Mouse (Mus musculus): ENCODE data around the gene Lamtor5.
"Not testable (repeated sequence)": the region's sequence is repeated elsewhere in the genome, so short reads cannot be mapped to it uniquely, and the experiment has no call there.

Gene Lamtor5

DNA sequence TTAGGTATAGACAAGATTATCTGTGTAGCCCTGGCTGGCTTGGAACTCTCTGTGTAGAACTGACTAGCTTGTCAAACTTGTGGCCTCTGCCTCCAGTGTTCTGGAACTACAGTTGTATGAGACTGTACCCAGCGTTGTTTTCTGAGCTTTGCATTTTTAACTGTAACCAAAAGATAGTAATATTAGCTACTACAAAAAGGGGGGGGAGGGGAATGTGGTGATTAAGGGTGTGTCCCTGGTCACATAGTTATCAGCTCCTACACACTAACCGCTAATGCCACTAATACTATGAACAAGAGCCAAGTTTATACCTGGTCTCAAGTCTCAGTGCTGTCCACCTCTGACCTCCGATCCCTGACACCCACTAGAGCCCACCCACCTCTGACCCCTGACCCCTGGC is 6.2 kb upstream of the Lamtor5 start:
- no peak for DNase-seq (ENCODE audit: low spot score in 2 of 2)

DNA sequence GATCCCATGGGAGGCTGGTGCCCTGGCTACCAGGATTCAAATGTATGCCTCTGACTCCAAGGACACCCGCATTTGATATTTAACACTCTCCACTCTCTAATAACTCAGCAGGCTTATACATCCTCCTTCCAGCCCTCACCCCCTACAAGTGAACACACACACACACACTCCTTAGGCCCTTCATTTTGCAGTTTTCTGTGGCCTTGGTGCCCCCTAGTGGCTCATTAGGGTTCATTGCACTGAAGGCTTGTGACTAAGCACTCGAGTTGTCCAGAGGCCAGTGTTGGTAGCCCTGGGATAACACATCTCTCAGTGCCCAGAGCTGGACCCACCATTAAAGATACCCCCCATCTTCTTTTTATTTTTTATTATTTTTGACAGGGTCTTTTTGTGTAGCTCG is 4.8 kb upstream of the Lamtor5 start:
- peak in 1 of 2 experiments; percentile 33 for DNase-seq (ENCODE audit: low spot score in 2 of 2)

DNA sequence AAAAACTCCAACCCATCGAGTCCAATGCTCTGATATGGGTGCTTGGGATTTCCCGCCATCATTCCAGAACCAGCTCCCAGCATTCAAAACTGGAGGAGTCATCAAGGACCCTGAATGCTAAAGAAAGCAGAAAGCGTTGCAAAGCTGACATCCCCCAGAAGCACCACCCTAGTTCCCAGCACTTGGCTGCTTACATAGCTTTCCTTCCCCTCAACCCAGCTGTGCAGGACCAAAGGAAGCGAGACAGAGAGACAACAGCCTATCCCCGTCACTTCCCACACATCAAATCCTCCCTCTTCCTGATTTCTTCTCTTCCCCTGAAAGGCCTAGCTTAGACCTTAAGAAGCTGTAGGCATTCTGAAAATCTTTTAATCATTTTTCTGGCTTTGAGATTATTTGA is 3.3 kb upstream of the Lamtor5 start:
- DNase-seq (ENCODE audit: low spot score in 2 of 2), result no peak

DNA sequence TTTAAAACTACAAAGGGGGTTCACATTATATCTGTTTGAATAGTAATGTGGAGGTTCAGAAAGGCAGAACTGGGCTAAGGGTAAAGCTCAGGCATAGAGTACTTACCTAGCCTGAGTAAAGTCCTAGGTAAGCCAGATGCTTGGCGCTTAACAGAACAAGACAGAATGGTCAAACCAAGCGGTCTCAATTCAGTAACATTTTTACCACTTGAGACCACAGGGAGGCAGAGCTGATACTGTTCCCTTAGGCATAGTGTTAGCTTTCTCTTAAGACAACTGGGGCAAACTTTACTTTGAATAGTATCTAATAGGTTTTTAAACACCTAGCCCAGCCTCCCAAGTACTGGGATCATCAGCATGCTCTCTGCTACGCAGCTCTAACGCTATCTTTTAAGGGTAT is 2.7 kb upstream of the Lamtor5 start:
- no peak for DNase-seq (ENCODE audit: low spot score in 2 of 2)

DNA sequence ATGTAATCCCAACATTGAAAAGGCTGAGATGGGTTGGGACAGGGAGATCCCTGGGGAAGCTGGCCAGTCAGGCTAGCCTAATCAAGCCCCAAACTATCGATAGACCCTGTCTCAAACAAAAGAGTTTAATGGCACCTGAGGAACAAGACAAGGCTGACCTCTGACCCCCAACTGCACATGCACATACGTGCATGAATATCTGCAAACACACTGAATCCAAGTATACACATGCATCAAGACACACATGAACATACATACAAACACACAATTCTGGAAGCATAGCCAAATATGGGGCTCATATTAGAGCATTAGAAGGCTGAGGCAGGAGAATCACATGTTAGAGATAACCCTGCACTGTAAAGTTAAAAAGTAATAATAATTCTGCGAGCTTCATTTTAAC is 2.0 kb upstream of the Lamtor5 start:
- no peak for DNase-seq (ENCODE audit: low spot score in 2 of 2)

DNA sequence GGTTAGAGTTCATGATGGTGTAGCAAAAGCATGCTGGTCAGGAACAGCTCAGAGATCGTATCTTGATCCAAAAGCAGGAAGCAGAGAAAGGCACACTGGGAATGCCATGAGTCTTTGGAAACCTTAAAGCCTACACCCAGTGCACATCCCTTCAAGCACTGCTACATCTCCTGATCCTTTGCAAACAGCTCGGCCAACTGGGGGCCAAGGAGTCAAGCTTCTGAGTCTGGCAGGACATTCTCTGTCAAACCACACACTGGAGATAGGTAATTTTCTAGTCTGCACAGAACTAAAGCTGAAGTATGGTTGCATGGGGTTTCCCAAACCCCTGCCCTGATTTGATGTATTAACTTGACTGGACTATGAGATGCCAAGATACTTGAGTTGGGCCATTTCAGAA is 7.5 kb downstream of the Lamtor5 start:
- no peak for DNase-seq (ENCODE audit: low spot score in 2 of 2)

DNA sequence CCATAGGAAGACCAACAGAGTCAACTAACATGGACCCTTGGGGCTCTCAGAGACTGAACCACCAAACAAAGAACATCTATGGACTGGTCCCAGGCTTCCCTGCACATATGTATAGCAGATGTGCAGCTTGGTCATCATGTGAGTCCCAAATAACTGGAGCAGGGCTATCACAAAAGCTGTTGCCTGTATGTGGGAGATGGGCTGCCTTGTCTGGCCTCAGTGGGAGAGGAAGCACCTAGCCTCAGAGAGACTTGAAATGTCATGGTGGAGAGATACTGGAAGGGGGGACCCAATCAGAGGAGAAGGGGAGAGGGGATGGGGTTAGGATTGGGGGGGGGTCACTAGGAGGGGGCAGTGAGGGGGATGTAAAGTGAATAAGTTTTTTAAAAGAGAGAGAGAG is 8.7 kb downstream of the Lamtor5 start:
- DNase-seq (ENCODE audit: low spot score in 2 of 2), result no peak

DNA sequence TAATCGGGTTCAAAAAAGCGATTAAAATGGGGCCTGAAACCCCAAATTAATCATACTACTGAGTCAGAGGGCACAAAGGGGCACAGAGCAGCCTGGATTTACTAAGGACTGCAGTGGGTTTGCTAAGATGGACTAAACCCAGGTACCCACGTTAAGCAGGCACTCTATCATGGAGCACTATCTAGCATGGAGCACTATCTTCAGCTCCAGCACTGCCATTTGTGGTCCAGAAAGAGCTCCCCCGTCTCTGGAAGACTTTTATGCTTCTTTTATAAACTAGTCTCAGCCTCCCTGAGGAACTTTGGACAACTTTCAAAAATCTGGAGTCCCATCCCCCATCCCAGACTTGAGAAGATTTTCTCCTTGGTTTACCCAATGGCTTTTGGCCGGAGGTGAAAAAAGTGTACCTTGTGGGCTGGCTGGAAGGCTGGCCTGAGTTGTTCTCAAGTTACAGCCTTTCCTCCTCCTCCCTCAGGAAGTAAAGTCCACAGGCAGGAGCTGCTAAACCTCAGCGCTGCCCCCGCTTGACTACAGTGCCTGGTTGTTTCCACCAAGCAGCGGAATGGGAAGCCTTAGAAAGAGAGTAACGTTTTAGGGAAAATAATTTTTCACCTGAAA is 12.2 kb downstream of the Lamtor5 start, which contains the start of gene Slc16a4:
Slc16a4 (plus strand) TSS at position 467 of the 618 bp plus-strand sequence.
- peak; percentile 32 to 60 for DNase-seq (ENCODE audit: low spot score in 2 of 2)

DNA sequence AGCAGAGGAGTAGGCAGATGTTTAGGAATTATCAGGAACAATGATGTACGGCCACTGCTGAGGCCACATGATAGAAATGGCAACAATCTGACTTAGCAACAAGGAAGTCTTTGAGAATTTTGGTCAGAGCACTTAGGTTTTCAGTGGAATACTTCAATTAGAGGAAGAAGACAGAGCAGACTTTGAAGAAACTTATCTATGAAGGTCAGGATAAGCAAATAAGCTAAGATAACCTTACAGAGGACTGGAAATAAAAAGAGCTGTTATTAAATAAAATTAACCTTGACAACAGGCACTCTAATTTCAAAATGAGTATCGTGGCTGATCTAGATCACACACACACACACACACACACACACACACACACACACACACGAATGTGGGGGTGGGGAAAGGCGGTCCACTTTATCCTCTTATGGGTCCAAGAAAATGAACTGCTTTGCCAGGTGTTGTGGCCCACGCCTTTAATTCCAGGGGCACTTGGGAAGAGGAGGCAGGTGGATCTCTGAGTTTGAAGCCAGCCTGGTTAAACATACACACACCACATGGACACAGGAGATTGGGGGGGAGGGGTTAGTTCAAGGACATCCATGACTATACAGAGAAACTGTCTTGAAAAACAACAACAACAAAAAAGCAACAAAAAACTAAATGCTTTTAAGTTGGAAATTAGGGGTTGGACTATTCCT is 17.2 kb downstream of the Lamtor5 start:
- no peak for DNase-seq (ENCODE audit: low spot score in 2 of 2)

DNA sequence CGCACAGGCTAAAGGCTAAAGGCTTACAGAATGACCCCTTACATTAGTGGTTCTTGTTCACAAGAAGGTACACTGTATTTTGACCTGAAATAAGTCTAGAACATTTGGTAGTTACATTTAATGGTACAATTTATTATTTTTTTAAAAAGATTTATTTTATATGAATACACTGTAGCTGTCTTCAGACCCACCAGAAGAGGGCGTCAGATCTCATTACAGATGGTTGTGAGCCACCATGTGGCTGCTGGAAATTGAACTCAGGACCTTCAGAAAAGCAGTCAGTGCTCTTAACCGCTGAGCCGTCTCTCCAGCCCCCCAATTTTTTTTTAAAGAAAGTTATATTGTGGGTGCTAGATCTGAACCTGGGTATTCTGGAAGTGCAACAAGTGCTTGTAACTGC is 18.3 kb downstream of the Lamtor5 start:
- not testable (repeated sequence) for DNase-seq (ENCODE audit: low spot score in 2 of 2)

DNA sequence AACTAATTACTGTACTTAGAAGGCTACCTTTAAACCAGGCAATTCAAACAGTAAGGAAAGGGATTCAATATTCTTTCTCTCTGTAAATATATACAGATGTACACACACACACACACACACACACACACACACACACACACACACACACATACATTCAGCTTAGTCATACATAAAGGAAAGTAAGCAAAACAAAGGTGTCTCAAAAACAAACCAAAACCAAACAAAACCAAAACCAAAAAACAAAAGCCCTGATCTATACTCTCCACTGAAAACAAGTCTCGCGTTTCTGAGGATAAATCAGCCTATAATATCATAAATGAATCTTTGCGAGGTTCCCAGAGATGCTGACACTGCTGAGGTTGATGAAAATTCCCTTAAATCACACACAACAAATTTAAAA is 38.7 kb downstream of the Lamtor5 start:
- DNase-seq (ENCODE audit: low spot score in 2 of 2), result no peak

DNA sequence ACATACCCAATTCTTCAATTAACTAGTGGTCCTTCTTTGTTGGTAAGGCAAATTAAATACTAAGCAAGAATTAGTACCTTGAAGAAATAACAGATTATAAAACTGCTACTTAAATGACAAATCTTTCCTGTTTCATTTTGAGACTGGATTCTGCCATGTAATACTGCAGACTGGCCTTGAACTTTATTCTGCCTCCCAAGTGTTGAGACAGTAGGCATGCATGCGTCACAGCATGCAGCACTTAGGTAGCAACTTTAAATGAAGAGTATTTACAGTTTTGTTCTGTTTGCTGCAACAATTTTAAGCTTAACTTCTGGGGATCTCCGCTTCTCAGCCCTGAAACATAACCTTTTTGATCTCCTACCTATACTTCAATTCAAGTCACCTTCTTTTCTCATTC is 42.5 kb downstream of the Lamtor5 start:
- no peak for DNase-seq (ENCODE audit: low spot score in 2 of 2)

DNA sequence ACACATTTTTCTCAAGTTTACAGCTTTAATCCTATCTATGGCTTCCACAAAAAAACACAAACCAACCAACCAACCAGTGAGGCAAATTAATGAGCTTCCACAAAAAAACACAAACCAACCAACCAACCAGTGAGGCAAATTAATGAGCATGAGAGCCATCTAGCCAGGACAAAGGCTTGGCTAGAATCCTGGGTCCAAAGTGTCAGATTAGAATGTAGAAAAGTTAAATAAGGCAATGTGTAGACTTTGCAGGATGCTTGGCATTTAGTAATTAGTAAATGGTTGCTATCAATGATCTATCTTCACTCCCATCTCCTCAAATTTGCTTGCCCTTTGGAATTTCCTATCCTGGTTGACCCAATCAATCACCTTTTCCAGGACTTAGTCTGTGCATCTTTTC is 43.1 kb downstream of the Lamtor5 start:
- DNase-seq (ENCODE audit: low spot score in 2 of 2), result no peak

DNA sequence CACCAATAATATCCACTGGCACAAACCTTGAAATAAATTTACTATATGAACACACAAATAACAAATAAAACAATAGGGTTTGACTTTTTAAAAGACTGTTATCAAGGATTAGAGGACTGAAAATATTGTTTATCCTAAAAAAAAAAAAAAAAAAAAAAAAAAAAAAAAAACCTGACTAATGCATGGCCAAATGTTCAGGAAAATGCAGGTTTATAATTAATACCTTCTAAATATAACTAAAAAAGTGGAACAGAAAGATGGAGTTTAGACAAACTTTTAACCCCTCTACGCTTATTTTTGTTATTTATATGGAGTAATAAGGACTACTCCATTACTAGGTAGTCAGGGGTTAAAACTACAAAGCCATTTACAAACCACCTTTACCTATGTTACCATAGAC is 47.8 kb downstream of the Lamtor5 start:
- DNase-seq (ENCODE audit: low spot score in 2 of 2), result no peak

DNA sequence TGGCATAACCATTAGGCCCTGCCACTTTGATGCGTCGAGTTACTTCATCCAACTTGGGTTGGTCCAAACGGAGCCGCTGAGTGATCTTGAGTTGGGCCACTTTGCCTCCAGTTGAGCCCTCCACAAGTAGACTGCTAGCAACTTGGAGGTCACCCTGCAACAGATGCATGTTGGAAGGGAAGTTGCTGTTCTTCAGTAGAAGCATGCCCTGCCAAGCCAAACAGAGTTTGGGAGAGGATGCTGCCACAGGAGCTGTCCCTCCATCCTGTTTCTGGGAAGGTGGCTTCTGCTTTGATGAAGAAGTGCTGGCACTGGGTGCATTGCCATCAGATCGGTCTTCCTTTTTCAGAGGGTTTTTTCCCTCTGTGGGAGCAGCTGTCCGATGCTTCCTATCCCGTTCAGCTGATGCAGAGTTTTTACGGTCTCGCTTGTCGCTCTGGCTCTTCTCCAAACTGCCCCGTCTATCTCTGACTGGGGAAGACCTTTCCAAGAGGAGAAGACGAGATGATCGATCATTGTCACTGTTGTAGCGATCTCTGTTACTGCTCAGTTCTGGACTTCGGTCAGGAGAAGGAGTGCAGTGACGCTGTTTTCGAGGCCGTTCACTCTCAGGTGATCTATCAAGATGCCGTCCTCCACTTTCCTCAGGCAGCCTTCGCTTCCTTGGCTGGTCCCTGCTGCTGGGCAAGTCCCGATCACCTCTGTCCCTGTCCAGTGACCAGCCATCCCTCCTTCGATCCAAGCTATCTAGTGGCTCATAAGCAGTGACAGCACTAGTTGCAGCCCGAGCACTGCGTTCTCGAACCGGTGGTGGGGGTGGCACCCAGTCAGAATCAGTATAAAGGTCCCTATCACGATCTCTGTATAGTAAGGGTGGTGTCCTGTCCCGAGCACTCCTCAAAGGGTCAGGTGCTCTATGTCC is 52.1 kb downstream of the Lamtor5 start:
- DNase-seq (ENCODE audit: low spot score in 2 of 2), result no peak

DNA sequence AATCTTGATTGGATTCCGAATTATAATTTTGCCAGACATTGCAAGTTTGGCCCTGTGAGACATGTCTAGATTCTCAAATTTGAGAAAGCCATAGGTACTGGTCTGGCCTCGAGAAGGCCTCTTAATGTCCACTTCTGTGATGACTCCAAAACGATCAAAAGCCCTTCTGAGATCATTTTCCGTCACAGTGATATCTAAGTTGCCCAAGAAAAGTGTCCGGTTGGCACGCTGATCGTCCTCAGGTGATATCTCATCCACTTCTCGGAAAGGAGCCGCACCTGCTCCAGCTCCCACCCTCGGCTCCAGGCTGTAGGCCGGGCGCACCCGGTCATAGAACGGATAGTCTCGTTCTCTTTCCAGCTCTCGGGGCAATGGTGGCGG is 53.1 kb downstream of the Lamtor5 start:
- DNase-seq (ENCODE audit: low spot score in 2 of 2), result no peak

DNA sequence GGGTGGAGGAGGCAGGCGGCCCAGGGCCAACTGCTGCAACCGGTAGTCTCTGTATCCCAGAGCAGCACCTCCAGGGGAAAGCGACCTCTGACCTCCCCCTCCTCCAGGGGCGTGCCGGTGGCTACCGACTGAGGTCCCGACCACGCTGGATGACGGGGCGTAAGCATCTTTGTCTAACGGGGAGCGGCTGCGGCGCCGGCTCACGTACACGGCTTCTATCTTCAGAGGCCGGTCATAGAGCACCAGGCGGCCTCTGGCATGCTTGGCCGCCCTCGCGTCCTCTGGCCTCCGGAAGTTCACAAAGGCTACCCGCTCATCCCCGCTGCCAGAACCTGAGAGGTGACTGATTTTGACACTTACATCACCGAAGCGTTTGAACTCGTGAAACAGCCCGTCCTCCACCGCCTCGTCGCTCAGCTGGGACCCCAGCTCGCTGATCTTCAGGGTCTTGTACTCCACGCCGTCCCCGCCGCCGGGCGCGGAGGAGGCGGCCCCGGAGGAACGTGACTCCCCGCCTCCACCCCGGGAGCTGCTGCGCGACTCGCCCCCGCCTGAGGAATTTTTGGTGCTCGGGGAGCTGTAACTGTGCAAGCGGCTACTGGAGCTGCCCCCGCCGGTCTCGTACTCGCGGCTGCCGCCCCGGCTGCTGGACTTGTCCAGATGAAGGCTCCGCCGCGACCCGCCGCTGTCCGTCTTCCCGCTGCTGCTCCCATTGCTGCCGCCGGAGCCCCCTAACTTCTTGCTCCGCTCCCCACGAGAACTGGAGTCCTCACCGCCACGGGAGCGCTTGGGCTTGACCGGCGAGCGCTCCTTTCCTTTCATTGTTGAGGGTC is 53.7 kb downstream of the Lamtor5 start:
- DNase-seq (ENCODE audit: low spot score in 2 of 2), result peak; percentile 52 to 60

DNA sequence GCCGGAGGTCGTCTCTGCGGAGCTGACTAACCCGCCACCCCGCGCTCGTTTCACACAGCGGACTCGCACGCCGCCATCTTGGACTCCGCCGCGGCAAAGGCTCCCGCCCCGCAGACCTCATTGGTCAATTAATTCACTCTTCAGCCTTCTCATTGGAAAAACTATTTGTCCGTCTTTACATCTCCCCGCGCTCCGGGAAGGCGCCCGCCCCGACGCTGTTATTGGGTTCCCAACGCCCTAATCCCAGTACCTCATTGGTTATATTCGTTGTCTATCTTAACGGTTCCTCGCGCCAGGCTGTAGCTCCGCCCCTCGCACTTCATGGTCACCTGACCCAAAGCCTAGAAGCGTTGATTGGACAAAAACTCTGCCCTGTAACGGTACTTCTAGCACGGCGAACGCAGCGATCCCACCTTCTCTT is 54.3 kb downstream of the Lamtor5 start:
- DNase-seq (ENCODE audit: low spot score in 2 of 2), result peak in 1 of 2 experiments; percentile 93

All from urinary bladder, postnatal 4 days (tissue).